Mouse (Mus musculus): ENCODE results near the gene Pik3c2g. TPM values are rescaled to one million over a fixed set of nuclear protein-coding genes. Genes with fewer than 3 reads are reported as not detected.

The Pik3c2g gene
- total RNA-seq, 2 experiments from 2014 or later: 1.6 to 2.5 TPM

DNA sequence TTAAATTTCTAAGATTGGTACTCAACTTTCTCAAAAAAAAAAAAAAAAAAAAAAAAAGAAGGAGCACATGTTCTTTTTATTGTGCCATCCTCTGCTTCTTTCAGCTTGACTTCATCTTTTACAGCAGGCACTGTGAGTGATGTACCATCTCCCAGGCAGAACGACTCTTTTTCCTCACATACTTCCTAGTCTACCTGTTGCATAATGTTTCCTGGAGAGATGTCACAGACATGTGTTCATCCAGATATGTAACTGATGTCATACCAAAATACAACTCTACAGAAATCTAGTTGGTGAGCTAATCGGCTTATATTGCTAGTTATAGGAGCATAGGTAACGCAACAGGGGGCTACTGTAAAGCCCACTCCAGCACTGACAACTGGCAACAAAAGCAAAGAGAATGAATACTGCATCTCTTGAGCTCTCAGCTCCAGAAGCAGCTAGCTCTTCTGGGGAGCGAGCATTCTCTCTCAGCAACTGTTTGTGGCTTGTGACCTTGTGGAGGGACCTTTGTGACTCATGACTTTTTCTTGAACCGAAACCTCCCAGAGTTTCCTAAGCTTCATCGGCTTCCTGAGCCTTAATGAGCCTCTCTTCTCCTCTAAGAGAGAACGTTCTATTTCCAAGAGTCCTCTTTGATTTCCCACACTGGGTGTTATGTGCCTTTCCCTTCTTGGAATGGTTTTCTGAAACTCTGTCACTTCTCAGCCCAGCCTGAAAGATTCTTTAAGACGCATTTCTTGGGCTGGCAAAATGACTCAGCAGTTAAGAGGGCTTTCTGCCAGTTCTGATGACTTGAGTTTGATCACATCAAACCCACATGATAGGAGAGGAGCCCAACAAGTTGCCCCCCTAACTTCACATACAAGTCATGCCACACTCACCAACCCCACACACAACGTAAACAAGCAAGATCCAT, 148.9 kb downstream of the Pik3c2g start:
- no peak for DNase-seq (ENCODE audit: low spot score in 2 of 2)

DNA sequence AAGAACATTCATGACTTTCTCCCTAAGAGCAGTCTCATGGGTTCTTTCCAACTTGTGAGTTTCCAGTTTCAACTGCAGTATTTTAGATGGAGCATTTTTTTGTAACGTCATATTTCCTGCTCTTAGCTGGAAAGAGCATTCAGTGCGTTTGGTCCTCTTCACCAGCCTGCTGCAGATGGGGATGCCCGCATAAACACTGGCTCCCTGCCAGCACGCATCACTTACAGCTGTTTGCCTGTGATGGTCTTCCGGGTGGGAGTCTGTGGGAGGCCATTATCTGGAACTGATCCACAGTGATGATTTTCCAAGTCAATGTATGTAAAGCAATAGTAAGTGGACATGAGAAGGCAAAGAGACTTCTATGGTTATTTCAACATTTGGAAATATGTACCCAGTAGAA, 151.3 kb downstream of the Pik3c2g start:
- no peak for DNase-seq (ENCODE audit: low spot score in 2 of 2)

- no peak for DNase-seq (ENCODE audit: low spot score in 2 of 2)
Observed at GRCm38 (mm10) chr6:139742693-139743432, 155.8 kb downstream of the Pik3c2g start.

- DNase-seq (ENCODE audit: low spot score in 2 of 2): no peak
Observed at GRCm38 (mm10) chr6:139746758-139747479, 159.9 kb downstream of the Pik3c2g start.

- DNase-seq (ENCODE audit: low spot score in 2 of 2): no peak
Observed at GRCm38 (mm10) chr6:139748091-139748771, 161.2 kb downstream of the Pik3c2g start.

DNA sequence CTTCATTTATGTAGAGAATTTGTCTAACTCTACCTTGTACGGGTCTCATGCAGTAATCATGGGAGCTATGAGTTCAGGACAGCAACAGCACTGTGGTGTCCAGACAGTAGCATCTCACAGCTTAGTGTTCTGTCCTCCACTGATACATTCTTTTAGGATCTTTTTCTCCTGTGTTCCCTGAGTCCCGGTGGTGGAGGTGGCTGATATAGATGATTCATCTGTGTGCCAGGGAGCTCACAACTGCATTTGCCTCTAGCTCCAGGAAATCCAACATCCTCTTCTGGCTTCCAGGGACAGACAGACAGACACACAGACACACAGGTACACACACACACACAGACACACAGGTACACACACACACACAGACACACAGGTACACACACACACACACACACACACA, 163.6 kb downstream of the Pik3c2g start:
- DNase-seq (ENCODE audit: low spot score in 2 of 2): no peak

DNA sequence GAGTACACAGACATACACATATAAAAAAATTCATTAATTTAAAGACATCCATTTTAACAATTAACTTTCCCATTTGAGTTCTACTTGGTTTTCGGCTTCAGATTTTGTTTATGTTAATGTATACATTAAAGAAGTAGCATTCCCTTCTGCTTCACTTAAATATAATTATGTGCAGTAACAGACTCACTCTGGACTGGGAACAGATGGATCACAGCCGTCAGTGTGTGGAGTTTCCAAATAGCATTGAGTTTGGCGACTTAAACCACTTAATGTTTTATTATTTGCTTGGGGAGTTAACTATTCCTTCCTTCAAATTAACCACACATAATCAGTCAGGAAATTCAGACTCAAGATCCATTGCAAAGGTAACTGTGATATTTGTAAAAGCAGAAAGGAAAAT, 164.0 kb downstream of the Pik3c2g start:
- no peak for DNase-seq (ENCODE audit: low spot score in 2 of 2)

- DNase-seq (ENCODE audit: low spot score in 2 of 2): no peak
Observed at GRCm38 (mm10) chr6:139757876-139758275, 170.9 kb downstream of the Pik3c2g start.

DNA sequence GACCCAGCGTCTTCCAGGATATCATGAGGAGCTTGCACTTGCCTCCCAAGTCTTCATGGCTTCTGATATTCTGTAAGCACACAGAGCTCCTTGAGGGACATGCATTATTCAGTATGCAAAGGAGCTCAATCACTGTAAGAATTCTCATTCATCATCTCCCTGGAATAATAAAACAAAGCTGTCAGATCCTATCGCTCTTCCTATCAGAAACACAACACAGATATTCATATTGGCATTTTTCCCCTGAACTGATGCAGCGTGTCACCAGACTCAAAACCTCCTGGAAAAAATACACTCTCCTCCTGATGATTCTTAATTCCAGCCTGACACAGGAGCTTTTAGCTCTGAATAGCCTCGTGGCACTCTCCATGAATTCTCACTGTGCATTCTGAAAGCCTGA, 174.0 kb downstream of the Pik3c2g start:
- DNase-seq (ENCODE audit: low spot score in 2 of 2): no peak

GRCm38 (mm10) chr6:139764398-139764797, 177.4 kb downstream of the Pik3c2g start:
- DNase-seq (ENCODE audit: low spot score in 2 of 2): no peak

GRCm38 (mm10) chr6:139769744-139770473, 182.9 kb downstream of the Pik3c2g start:
- DNase-seq (ENCODE audit: low spot score in 2 of 2): no peak

DNA sequence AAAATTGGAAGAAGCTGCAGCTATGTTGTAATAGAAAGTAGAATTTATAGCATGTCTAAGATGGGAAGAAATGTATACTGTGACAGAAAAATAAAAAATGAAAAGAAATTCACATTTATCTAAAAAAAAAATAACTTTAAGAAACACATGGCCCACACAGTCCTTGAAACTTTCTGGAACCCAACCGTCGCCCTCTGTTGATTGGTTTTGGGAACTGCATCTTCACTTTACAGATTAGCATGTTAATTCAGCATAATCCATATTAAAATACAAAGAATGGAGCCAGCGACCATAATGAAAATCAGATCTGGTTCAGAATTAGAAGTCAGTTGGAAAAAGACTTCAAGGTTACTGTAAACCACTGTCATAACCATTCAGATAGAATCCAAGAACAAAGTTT, 183.5 kb downstream of the Pik3c2g start:
- no peak for DNase-seq (ENCODE audit: low spot score in 2 of 2)

GRCm38 (mm10) chr6:139777576-139778282, 190.7 kb downstream of the Pik3c2g start:
- DNase-seq (ENCODE audit: low spot score in 2 of 2): no peak

DNA sequence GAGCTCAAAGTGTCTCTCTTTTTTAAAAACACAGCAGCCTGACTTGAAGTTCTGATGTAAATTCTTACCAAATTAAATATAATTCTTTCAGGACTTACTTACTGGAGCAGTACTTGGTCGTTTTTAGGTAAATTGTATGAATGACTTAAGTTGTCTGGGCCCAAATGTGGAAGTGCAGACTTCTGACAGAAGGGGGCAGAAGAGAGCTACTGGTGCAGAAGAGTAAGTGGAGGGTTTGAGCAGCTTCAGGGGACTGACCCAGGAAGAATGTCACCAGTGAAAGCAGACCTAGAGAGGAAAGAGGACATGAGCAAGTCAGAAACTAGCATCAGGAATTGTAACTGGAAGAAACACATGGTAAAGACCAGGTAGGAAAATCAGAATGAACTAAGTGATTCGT, 193.0 kb downstream of the Pik3c2g start:
- DNase-seq (ENCODE audit: low spot score in 2 of 2): no peak

DNA sequence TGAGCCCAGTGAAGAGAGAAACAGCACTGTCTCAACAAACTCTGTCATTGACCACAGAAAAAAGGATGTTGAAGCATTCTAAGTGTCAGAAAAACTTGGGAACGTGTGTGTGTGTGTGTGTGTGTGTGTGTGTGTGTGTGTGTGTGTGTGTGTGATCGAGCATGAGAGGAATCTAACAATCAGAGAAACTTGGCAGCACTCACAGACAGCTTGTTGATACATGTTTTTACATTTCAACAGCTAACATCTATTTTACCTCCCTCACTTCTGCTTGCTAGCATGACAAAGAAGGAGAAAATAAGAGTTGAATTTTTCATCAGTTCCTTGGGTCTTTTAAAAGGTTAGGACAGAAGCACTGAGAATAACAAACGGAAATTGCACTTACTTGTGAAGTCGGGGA, 202.5 kb downstream of the Pik3c2g start:
- DNase-seq (ENCODE audit: low spot score in 2 of 2): no peak

DNA sequence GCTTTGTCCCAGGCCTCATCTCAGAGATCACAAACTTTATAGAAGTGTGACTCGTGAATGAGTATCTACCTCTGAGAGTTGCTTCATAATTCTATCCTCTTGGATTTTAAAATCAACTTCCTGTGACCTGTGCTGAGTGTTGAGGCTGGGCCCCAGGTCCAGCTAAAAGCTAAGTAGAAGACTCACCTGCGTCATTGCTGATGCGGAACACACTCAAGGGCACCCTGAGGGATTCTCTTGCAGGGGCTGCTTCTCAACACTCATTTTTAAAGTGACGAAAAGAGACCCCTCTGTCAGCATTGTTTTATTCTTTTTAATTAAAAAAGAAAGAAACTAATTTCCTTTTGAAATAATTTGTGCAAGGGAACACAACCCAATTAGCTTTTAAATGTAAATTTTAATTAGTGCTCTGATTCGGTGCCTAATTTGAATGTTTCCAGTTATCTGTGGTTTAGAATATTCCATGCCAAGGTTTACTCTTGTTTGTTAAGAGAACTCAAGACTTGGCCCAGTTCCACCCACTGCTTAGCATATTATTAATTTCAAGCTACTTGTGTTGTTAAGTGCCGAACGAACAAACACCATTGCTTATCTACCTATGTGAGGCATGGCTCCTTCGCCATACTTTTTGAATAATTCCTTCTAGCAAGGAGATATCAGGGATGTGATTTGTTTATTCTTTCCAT, 212.7 kb downstream of the Pik3c2g start:
- no peak for DNase-seq (ENCODE audit: low spot score in 2 of 2)

DNA sequence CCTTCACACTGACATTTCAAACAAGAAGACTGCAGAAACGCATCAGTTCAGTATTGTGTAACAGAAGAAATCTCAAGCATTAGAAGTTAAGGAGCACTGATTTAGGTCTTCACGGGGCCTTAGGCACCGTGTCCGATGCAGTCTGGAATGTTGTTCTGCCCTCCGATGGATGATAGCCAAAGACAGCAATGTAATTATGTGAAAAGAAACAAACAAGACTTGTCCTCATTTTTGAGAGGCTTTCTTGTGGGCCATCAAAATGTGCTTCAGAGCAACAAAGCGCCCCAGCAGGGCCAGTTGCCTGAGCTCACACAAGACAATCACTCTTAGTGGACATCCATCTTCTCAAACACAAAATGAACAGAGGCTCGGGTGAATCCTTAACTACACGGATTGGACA, 234.9 kb downstream of the Pik3c2g start:
- no peak for DNase-seq (ENCODE audit: low spot score in 2 of 2)

DNA sequence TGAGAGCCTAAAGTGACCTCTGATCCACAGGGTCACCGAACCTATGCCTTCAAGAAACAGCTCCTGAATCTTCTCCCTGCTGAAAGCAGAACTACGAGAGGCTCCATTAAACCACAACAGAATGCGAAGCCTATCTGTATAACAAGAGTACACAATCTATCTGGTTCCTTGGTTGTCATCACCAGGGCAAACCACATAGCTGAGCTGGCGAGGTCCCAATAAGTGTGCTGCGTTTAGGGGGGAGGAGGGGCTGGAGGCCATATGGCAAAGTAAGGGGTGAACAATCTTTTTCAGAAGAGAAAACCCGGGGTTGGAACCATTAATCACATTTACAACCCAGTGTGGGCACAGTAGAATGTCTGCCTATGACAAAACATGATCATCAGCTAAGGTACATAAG, 251.2 kb downstream of the Pik3c2g start:
- DNase-seq (ENCODE audit: low spot score in 2 of 2): no peak

- no peak for DNase-seq (ENCODE audit: low spot score in 2 of 2)
Observed at GRCm38 (mm10) chr6:139838713-139839112, 251.7 kb downstream of the Pik3c2g start.
